Mouse (Mus musculus) ES-E14 (cell line): Measurements from ENCODE around the gene Zranb3.
A peak's percentile ranks its signal among the peaks of the same experiment; 100 is the strongest.

Source experiments
- CHD2 ChIP-seq: IDR thresholded peaks from 2 replicates; pipeline ENCODE4 v1.6.1; 2014; ENCODE audit warnings: mild to moderate bottlenecking, low read depth, low read length, inconsistent platforms
- HCFC1 ChIP-seq: IDR thresholded peaks from 2 replicates; pipeline ENCODE4 v1.6.1; 2012; ENCODE audit warnings: low read length, inconsistent platforms, borderline replicate concordance; ENCODE audit not compliant: insufficient read depth
- MAFK ChIP-seq: IDR thresholded peaks from 2 replicates; pipeline ENCODE4 v1.6.1; 2014; ENCODE audit warnings: mild to moderate bottlenecking, low read depth, low read length, inconsistent platforms; ENCODE audit not compliant: insufficient read depth
- ZNF384 ChIP-seq: IDR thresholded peaks from 2 replicates; pipeline ENCODE4 v1.6.1; 2012; ENCODE audit warnings: low read depth, low read length, inconsistent platforms

DNA sequence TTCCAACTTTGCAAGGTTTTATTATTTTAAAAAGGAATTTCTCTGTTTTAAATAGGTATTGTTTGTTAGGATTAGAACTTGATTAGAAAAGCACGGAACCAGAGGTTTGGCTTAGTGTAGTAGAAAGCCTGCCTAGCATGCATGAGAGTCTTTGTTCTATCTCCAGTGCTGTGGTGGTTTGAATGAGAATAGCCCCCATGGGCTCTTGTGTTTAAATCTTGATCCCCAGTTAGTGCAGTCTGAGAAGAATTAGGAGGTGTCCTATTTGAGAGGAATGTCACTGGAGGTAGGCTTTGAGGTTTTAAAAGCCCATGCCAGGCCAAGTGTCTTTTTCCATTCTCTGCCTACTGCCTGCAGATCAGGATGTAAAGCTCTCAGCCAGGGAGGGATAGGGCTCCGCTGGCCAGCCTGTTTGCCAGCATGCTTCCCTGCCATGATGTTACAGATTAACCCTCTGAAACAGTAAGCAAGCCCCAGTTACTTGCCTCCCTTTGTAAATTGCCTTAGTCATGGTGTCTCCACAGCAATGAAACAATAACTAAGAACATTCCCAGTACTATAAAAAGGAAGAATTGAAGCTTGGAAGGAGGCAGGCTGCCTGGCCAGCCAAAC lies 198.0 kb downstream of the Zranb3 start:
- TF ChIP-seq CHD2: no peak
- TF ChIP-seq ZNF384: no peak
- peak; percentile 53; the same call in 1 of the 2 replicates for TF ChIP-seq MAFK
- no peak for TF ChIP-seq HCFC1
